In the genomic region with DNA sequence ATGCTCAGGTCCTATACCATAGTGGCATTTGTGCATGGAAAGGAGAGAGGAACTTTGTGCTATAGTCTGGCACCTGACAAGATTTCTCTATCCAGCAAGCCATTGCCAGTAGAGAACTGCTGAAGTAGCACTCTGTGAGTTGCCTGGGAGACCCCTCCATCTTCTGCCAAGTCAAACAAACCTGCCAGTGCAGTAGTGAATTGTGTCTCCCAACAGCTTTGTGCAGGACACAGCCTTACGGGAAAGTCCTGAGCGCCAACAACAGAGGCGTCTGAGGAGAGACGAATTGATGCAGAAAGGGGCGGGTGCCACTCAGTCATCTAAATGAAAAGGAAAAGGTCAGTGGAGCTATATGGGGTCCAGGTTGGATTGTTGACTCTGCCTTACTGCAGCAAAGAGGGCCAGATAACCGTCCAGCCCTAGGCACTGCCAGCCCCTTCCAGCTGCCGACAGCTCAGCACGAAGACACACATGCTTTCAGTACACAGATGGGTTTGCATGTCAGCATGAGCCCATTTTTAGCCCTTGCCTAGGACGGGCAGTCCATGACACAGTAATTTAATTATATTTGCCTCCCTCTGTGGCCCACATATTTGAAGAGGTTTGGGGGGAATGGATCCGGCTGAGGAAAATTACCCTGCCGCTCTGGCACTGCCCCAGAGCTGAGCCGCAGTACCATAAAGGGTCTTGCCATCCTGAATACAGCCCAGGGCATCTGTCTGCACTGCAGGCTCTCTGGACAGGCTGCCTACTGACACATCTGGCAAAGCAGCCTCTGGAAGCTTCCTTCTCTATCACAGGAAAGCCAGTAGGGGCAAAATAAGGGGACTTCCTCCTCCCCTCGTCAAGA, we compare ENCODE assay signal across 13 mouse cellular contexts. TPM values are rescaled to one million over a fixed set of nuclear protein-coding genes. Genes with fewer than 3 reads are reported as not detected.
A peak's percentile ranks its signal among the peaks of the same experiment; 100 is the strongest.
DNase-seq lines count a peak whose midpoint lies in the region; ATAC-seq and TF ChIP-seq lines count a peak whose summit lies in the region.
"Had no signal": no experiment of that assay in that cellular context is flagged by ENCODE, and none has a peak within 500 bp of the region (broad histone marks: within the 10 kb centered on the region; RNA-seq: fewer than 3 reads in every experiment).

No protein-coding gene starts in this region.

- in situ Hi-C loops in ES-E14 (cut with MboI; ENCODE audit: low sequenced_read_pairs in 2 of 2, unreplicated experiment in 2 of 2), result no loop called here

- peak; percentile 36 for DNase-seq in cerebellum, adult 9-10 months
- no peak for DNase-seq in cerebellum, postnatal 25 days
- no peak for DNase-seq in layer of hippocampus, adult 2 months (ENCODE audit: low spot score in 2 of 2)
- DNase-seq in layer of hippocampus, postnatal 14 days (ENCODE audit: low spot score in 2 of 2), result no peak
- no peak for DNase-seq in ES-E14 (ENCODE audit: low read depth, low spot score)
- DNase-seq in hindbrain, postnatal 0 days (ENCODE audit: low spot score), result peak; percentile 64
- DNase-seq in natural killer cell, adult 2 months (ENCODE audit: low spot score in 2 of 2), result no peak
- DNase-seq: adrenal gland, postnatal 14 days; heart, adult 18-20 months; kidney, adult 2 months; liver, embryonic 13.5 days had no signal

- no peak overlapping the region for H3K4me3 ChIP-seq in layer of hippocampus, adult 2 months
- H3K4me3 ChIP-seq in ES-E14 (ENCODE audit: insufficient read depth in 1 of 2, low read depth in 1 of 2, low read length in 2 of 2, poor library complexity in 1 of 2, severe bottlenecking in 1 of 2), result no peak overlapping the region
- no peak overlapping the region for H3K4me3 ChIP-seq in hindbrain, postnatal 0 days (ENCODE audit: low read length)
- no peak overlapping the region for H3K4me3 ChIP-seq in intestine, embryonic 15.5 days (replicated peaks)
- H3K4me3 ChIP-seq: liver, embryonic 13.5 days had no signal

- no peak overlapping the region for H3K9ac ChIP-seq in ES-E14 (ENCODE audit: insufficient read depth, low read depth, low read length, poor library complexity, severe bottlenecking)
- H3K9ac ChIP-seq in hindbrain, postnatal 0 days (replicated peaks; ENCODE audit: low read length), result no peak overlapping the region
- H3K9ac ChIP-seq in intestine, embryonic 15.5 days, result no peak overlapping the region
- H3K9ac ChIP-seq: liver, embryonic 13.5 days had no signal

- H3K27me3 ChIP-seq in hindbrain, postnatal 0 days (ENCODE audit: insufficient read depth, low read length), result no peaks in the 10 kb centered on the region
- no peaks in the 10 kb centered on the region for H3K27me3 ChIP-seq in intestine, embryonic 15.5 days (replicated peaks)
- H3K27me3 ChIP-seq: liver, embryonic 13.5 days had no signal

- peak overlapping the region; percentile 82 for H3K27ac ChIP-seq in layer of hippocampus, adult 2 months
- no peak overlapping the region; the same call in 1 of the 2 replicates for H3K27ac ChIP-seq in ES-E14 (ENCODE audit: insufficient read depth, low read depth, low read length, poor library complexity, severe bottlenecking)
- 0 out of 2 replicates have a peak overlapping the region, but pooled peaks have one; percentile 11 for H3K27ac ChIP-seq in hindbrain, postnatal 0 days
- no peak overlapping the region for H3K27ac ChIP-seq in intestine, embryonic 15.5 days
- H3K27ac ChIP-seq: liver, embryonic 13.5 days had no signal

- 0 out of 2 replicates have a peak overlapping the region, but pooled peaks have one; percentile 7 for H3K4me2 ChIP-seq in hindbrain, postnatal 0 days (ENCODE audit: low read depth, low read length)
- H3K4me2 ChIP-seq in intestine, embryonic 15.5 days (replicated peaks), result no peak overlapping the region
- H3K4me2 ChIP-seq: liver, embryonic 13.5 days had no signal

- H3K4me1 ChIP-seq in ES-E14 (ENCODE audit: control insufficient read depth in 2 of 2, insufficient read depth in 2 of 2, low read length in 2 of 2, poor library complexity in 1 of 2), result no peaks in the 10 kb centered on the region
- H3K4me1 ChIP-seq in hindbrain, postnatal 0 days (ENCODE audit: insufficient read depth, low read length), result peaks cover 10% of the 10 kb centered on the region; the same call in 1 of the 2 replicates
- no peaks in the 10 kb centered on the region for H3K4me1 ChIP-seq in intestine, embryonic 15.5 days (replicated peaks)
- H3K4me1 ChIP-seq: liver, embryonic 13.5 days had no signal

- peak; percentile 72 for ATAC-seq in hindbrain, postnatal 0 days
- ATAC-seq in intestine, embryonic 15.5 days, result no peak

- H3K36me3 ChIP-seq in ES-E14 (ENCODE audit: control insufficient read depth, insufficient read depth, low read length, poor library complexity, severe bottlenecking), result no peaks in the 10 kb centered on the region; the same call in 1 of the 2 replicates
- peaks cover 9% of the 10 kb centered on the region for H3K36me3 ChIP-seq in hindbrain, postnatal 0 days (ENCODE audit: insufficient read depth, low read length)
- H3K36me3 ChIP-seq in intestine, embryonic 15.5 days, result no peaks in the 10 kb centered on the region

- H3K9me3 ChIP-seq in ES-E14 (ENCODE audit: control insufficient read depth, insufficient read depth, low read depth, low read length), result no peaks in the 10 kb centered on the region
- H3K9me3 ChIP-seq in hindbrain, postnatal 0 days (ENCODE audit: low read length), result no peaks in the 10 kb centered on the region
- no peaks in the 10 kb centered on the region for H3K9me3 ChIP-seq in intestine, embryonic 15.5 days
- H3K9me3 ChIP-seq: G1E; liver, embryonic 13.5 days had no signal

- WGBS in hindbrain, postnatal 0 days, result 24% methylated on average over 13 of the region's 13 CpGs
- 68% methylated on average over 13 of the region's 13 CpGs for WGBS in intestine, embryonic 15.5 days

- no peak for TF ChIP-seq CTCF in layer of hippocampus, adult 2 months (conservative IDR thresholded peaks at IDR 0.05)
- TF ChIP-seq CTCF in hindbrain, postnatal 0 days (IDR thresholded peaks at IDR 0.05; ENCODE audit: low read depth), result no peak

TF ChIP-seq in ES-E14, 5 proteins besides CTCF, POLR2A, EP300 and RAD21:
- TF ChIP-seq MAFK (IDR thresholded peaks at IDR 0.05; ENCODE audit: insufficient read depth, low read depth, low read length) (0 out of 2 replicates have a peak, but pooled peaks have one; percentile 32), HCFC1 (IDR thresholded peaks at IDR 0.05; ENCODE audit: borderline replicate concordance, insufficient read depth, low read length) (no peak)

RNA-seq across cellular contexts. Expression of a gene that starts 11.8 kb away (rescaled TPM):
- 10 to 100 TPM; 96.2 to 98.8 TPM for total RNA-seq in layer of hippocampus, adult 2 months (2021)
- total RNA-seq in layer of hippocampus, postnatal 14 days (2021), result 10 to 100 TPM; 67.6 to 70.8 TPM
- total RNA-seq in ES-E14 (2012; rRNA removed), result 0.85 and 1.2 TPM in 2 replicates
- 54.8 and 59.8 TPM in 2 replicates for total RNA-seq in hindbrain, postnatal 0 days (2014; rRNA removed)
- polyA plus RNA-seq in hindbrain, postnatal 0 days (2015; fragmentation: Nextera tagmentation; extraction: Ambion mirVana), result 6.0 and 6.1 TPM in 2 replicates
- polyA plus RNA-seq in intestine, embryonic 15.5 days (2015; fragmentation: Nextera tagmentation; extraction: Ambion mirVana), result 0.31 and 0.52 TPM in 2 replicates
- polyA plus RNA-seq: G1E had no signal

Comparison
In these comparisons a context has a peak if more than half of its experiments do, and no peak if none do; other contexts are left out.
1. DNase-seq: peak in cerebellum, adult 9-10 months (single experiment) and hindbrain, postnatal 0 days (single experiment); none in cerebellum, postnatal 25 days (0 of 2), layer of hippocampus, adult 2 months (0 of 2), layer of hippocampus, postnatal 14 days (0 of 2), ES-E14 (single experiment) and natural killer cell, adult 2 months (0 of 2).
2. H3K27ac ChIP-seq: peak in layer of hippocampus, adult 2 months (single experiment) and hindbrain, postnatal 0 days (single experiment); none in ES-E14 (single experiment) and intestine, embryonic 15.5 days (single experiment).
3. RNA of a gene that starts 11.8 kb away (total RNA-seq): 96.2 to 98.8 TPM in layer of hippocampus, adult 2 months, 67.6 to 70.8 TPM in layer of hippocampus, postnatal 14 days and 54.8 to 59.8 TPM in hindbrain, postnatal 0 days; 0.85 to 1.2 TPM in ES-E14; every median in the first group is over 10 times any median in the second.